Mouse (Mus musculus): ENCODE measurements at regions not wholly inside any gene's neighbourhood (a gene's known extent, or its start where the extent isn't known, plus 50 kb on each side); places are given as distances from the start of the nearest gene placed in this dataset.

GRCm38 (mm10) chr7:71247922-71248321 lies 103.4 kb downstream of the Gm10295 start:
- WGBS, result 84% methylated on average over 5 of the region's 5 CpGs
- DNase-seq, result no peak
- H3K27me3 ChIP-seq (ENCODE audit: control insufficient read depth, insufficient read depth, low read length), result no peaks in the 10 kb centered on the region

GRCm38 (mm10) chr7:71242379-71242911 lies 108.8 kb downstream of the Gm10295 start:
- Histone ChIP-seq H3K4me2 (ENCODE audit: low read length) (no peak overlapping the region), H3K27me3 (ENCODE audit: control insufficient read depth, insufficient read depth, low read length) (no peaks in the 10 kb centered on the region), H3K4me3 (replicated peaks; ENCODE audit: low read depth, low read length) (no peak overlapping the region), H3K9me3 (ENCODE audit: control insufficient read depth, low read length) (no peaks in the 10 kb centered on the region), H3K27ac (replicated peaks; ENCODE audit: low read depth, low read length) (no peak overlapping the region), H3K9ac (replicated peaks; ENCODE audit: low read length) (no peak overlapping the region), H3K36me3 (ENCODE audit: control insufficient read depth, insufficient read depth, low read length) (no peaks in the 10 kb centered on the region), H3K4me1 (ENCODE audit: control insufficient read depth, insufficient read depth, low read length) (no peaks in the 10 kb centered on the region)
- no peak for ATAC-seq (ENCODE audit: low FRiP score, low TSS enrichment)
- WGBS, result 88% methylated on average over 2 of the region's 2 CpGs
- no peak for DNase-seq

More at GRCm38 (mm10) chr7:71247922-71248321, 103.4 kb downstream of the Gm10295 start:
- Histone ChIP-seq H3K9me3 (ENCODE audit: control insufficient read depth, low read length) (no peaks in the 10 kb centered on the region), H3K4me2 (ENCODE audit: low read length) (no peak overlapping the region), H3K4me3 (replicated peaks; ENCODE audit: low read depth, low read length) (no peak overlapping the region), H3K36me3 (ENCODE audit: control insufficient read depth, insufficient read depth, low read length) (no peaks in the 10 kb centered on the region), H3K9ac (replicated peaks; ENCODE audit: low read length) (no peak overlapping the region), H3K27ac (replicated peaks; ENCODE audit: low read depth, low read length) (no peak overlapping the region), H3K4me1 (ENCODE audit: control insufficient read depth, insufficient read depth, low read length) (no peaks in the 10 kb centered on the region)
- no peak for ATAC-seq (ENCODE audit: low FRiP score, low TSS enrichment)

GRCm38 (mm10) chr7:71239207-71239606 lies 112.1 kb downstream of the Gm10295 start:
- 83% methylated on average over 3 of the region's 3 CpGs for WGBS
- H3K9me3 ChIP-seq (ENCODE audit: control insufficient read depth, low read length), result no peaks in the 10 kb centered on the region
- H3K27ac ChIP-seq (replicated peaks; ENCODE audit: low read depth, low read length), result no peak overlapping the region
- H3K9ac ChIP-seq (replicated peaks; ENCODE audit: low read length), result no peak overlapping the region
- no peaks in the 10 kb centered on the region for H3K27me3 ChIP-seq (ENCODE audit: control insufficient read depth, insufficient read depth, low read length)
- H3K4me1 ChIP-seq (ENCODE audit: control insufficient read depth, insufficient read depth, low read length), result no peaks in the 10 kb centered on the region
- no peak overlapping the region for H3K4me2 ChIP-seq (ENCODE audit: low read length)
- ATAC-seq (ENCODE audit: low FRiP score, low TSS enrichment) (no peak), DNase-seq (no peak)
- no peaks in the 10 kb centered on the region for H3K36me3 ChIP-seq (ENCODE audit: control insufficient read depth, insufficient read depth, low read length)
- H3K4me3 ChIP-seq (replicated peaks; ENCODE audit: low read depth, low read length), result no peak overlapping the region

GRCm38 (mm10) chr7:71236334-71236733 lies 115.0 kb downstream of the Gm10295 start:
- H3K27me3 ChIP-seq (ENCODE audit: control insufficient read depth, insufficient read depth, low read length), result no peaks in the 10 kb centered on the region
- H3K9me3 ChIP-seq (ENCODE audit: control insufficient read depth, low read length), result no peaks in the 10 kb centered on the region

GRCm38 (mm10) chr7:71234176-71234769 lies 117.0 kb downstream of the Gm10295 start:
- no peaks in the 10 kb centered on the region for H3K36me3 ChIP-seq (ENCODE audit: control insufficient read depth, insufficient read depth, low read length)
- H3K27ac ChIP-seq (replicated peaks; ENCODE audit: low read depth, low read length), result no peak overlapping the region
- no peak overlapping the region for H3K4me2 ChIP-seq (ENCODE audit: low read length)
- no peaks in the 10 kb centered on the region for H3K9me3 ChIP-seq (ENCODE audit: control insufficient read depth, low read length)
- no peaks in the 10 kb centered on the region for H3K27me3 ChIP-seq (ENCODE audit: control insufficient read depth, insufficient read depth, low read length)
- H3K9ac ChIP-seq (replicated peaks; ENCODE audit: low read length), result no peak overlapping the region
- no peak overlapping the region for H3K4me3 ChIP-seq (replicated peaks; ENCODE audit: low read depth, low read length)
- no peaks in the 10 kb centered on the region for H3K4me1 ChIP-seq (ENCODE audit: control insufficient read depth, insufficient read depth, low read length)
- no peak for DNase-seq
- no peak for ATAC-seq (ENCODE audit: low FRiP score, low TSS enrichment)
- 79% methylated on average over 5 of the region's 5 CpGs for WGBS

More at GRCm38 (mm10) chr7:71236334-71236733, 115.0 kb downstream of the Gm10295 start:
- Histone ChIP-seq H3K9ac (replicated peaks; ENCODE audit: low read length) (no peak overlapping the region), H3K4me1 (ENCODE audit: control insufficient read depth, insufficient read depth, low read length) (no peaks in the 10 kb centered on the region), H3K27ac (replicated peaks; ENCODE audit: low read depth, low read length) (no peak overlapping the region), H3K4me3 (replicated peaks; ENCODE audit: low read depth, low read length) (no peak overlapping the region), H3K4me2 (ENCODE audit: low read length) (no peak overlapping the region), H3K36me3 (ENCODE audit: control insufficient read depth, insufficient read depth, low read length) (no peaks in the 10 kb centered on the region)
- 67% methylated on average over 1 of the region's 1 CpGs for WGBS
- ATAC-seq (ENCODE audit: low FRiP score, low TSS enrichment) (no peak), DNase-seq (no peak)

GRCm38 (mm10) chr7:71232821-71233815 lies 118.2 kb downstream of the Gm10295 start:
- Histone ChIP-seq H3K4me2 (ENCODE audit: low read length) (no peak overlapping the region), H3K27ac (replicated peaks; ENCODE audit: low read depth, low read length) (no peak overlapping the region), H3K4me3 (replicated peaks; ENCODE audit: low read depth, low read length) (no peak overlapping the region), H3K4me1 (ENCODE audit: control insufficient read depth, insufficient read depth, low read length) (no peaks in the 10 kb centered on the region), H3K36me3 (ENCODE audit: control insufficient read depth, insufficient read depth, low read length) (no peaks in the 10 kb centered on the region), H3K9me3 (ENCODE audit: control insufficient read depth, low read length) (no peaks in the 10 kb centered on the region), H3K9ac (replicated peaks; ENCODE audit: low read length) (no peak overlapping the region), H3K27me3 (ENCODE audit: control insufficient read depth, insufficient read depth, low read length) (no peaks in the 10 kb centered on the region)
- WGBS, result 87% methylated on average over 8 of the region's 8 CpGs
- DNase-seq, result no peak
- no peak for ATAC-seq (ENCODE audit: low FRiP score, low TSS enrichment)

GRCm38 (mm10) chr7:71230901-71231477 lies 120.3 kb downstream of the Gm10295 start:
- Histone ChIP-seq H3K4me3 (replicated peaks; ENCODE audit: low read depth, low read length) (no peak overlapping the region), H3K4me2 (ENCODE audit: low read length) (no peak overlapping the region), H3K36me3 (ENCODE audit: control insufficient read depth, insufficient read depth, low read length) (no peaks in the 10 kb centered on the region), H3K9ac (replicated peaks; ENCODE audit: low read length) (no peak overlapping the region), H3K27ac (replicated peaks; ENCODE audit: low read depth, low read length) (no peak overlapping the region), H3K27me3 (ENCODE audit: control insufficient read depth, insufficient read depth, low read length) (no peaks in the 10 kb centered on the region), H3K9me3 (ENCODE audit: control insufficient read depth, low read length) (no peaks in the 10 kb centered on the region), H3K4me1 (ENCODE audit: control insufficient read depth, insufficient read depth, low read length) (no peaks in the 10 kb centered on the region)
- WGBS, result 80% methylated on average over 4 of the region's 4 CpGs
- ATAC-seq (ENCODE audit: low FRiP score, low TSS enrichment) (no peak), DNase-seq (no peak)

GRCm38 (mm10) chr7:71229183-71229582 lies 122.1 kb downstream of the Gm10295 start:
- Histone ChIP-seq H3K27me3 (ENCODE audit: control insufficient read depth, insufficient read depth, low read length) (no peaks in the 10 kb centered on the region), H3K9me3 (ENCODE audit: control insufficient read depth, low read length) (no peaks in the 10 kb centered on the region), H3K9ac (replicated peaks; ENCODE audit: low read length) (no peak overlapping the region), H3K4me2 (ENCODE audit: low read length) (no peak overlapping the region), H3K27ac (replicated peaks; ENCODE audit: low read depth, low read length) (no peak overlapping the region), H3K4me1 (ENCODE audit: control insufficient read depth, insufficient read depth, low read length) (no peaks in the 10 kb centered on the region), H3K4me3 (replicated peaks; ENCODE audit: low read depth, low read length) (no peak overlapping the region), H3K36me3 (ENCODE audit: control insufficient read depth, insufficient read depth, low read length) (no peaks in the 10 kb centered on the region)
- 74% methylated on average over 3 of the region's 3 CpGs for WGBS
- ATAC-seq (ENCODE audit: low FRiP score, low TSS enrichment) (no peak), DNase-seq (no peak)

Data from midbrain, embryonic 14.5 days (tissue).